Mouse (Mus musculus): ENCODE measurements at regions not wholly inside any gene's neighbourhood (a gene's known extent, or its start where the extent isn't known, plus 50 kb on each side); places are given as distances from the start of the nearest gene placed in this dataset.

GRCm38 (mm10) chr8:103506334-103506733 is 595.1 kb upstream of the Cdh5 start:
- no peak for DNase-seq

GRCm38 (mm10) chr8:103507068-103507467 is 594.4 kb upstream of the Cdh5 start:
- no peak for DNase-seq

GRCm38 (mm10) chr8:103520141-103520866 is 581.1 kb upstream of the Cdh5 start:
- DNase-seq, result no peak

- no peak for DNase-seq
These were observed 570.5 kb upstream of the Cdh5 start for GRCm38 (mm10) chr8:103530903-103531302.

- no peak for DNase-seq
These were observed 566.5 kb upstream of the Cdh5 start for GRCm38 (mm10) chr8:103534971-103535370.

- DNase-seq, result no peak
These were observed 564.6 kb upstream of the Cdh5 start for GRCm38 (mm10) chr8:103536856-103537255.

- DNase-seq, result no peak
These were observed 559.5 kb upstream of the Cdh5 start for GRCm38 (mm10) chr8:103541954-103542353.

GRCm38 (mm10) chr8:103551916-103552535 is 549.4 kb upstream of the Cdh5 start:
- no peak for DNase-seq

GRCm38 (mm10) chr8:103561606-103562005 is 539.8 kb upstream of the Cdh5 start:
- peak; percentile 9 to 31 for DNase-seq

GRCm38 (mm10) chr8:103570864-103571425 is 530.5 kb upstream of the Cdh5 start:
- no peak for DNase-seq

GRCm38 (mm10) chr8:103577147-103577546 is 524.3 kb upstream of the Cdh5 start:
- no peak for DNase-seq

- no peak for DNase-seq
These were observed 523.4 kb upstream of the Cdh5 start for GRCm38 (mm10) chr8:103578006-103578405.

GRCm38 (mm10) chr8:103608291-103608690 is 493.1 kb upstream of the Cdh5 start:
- no peak for DNase-seq

- peak in 1 of 2 experiments; percentile 30 for DNase-seq
These were observed 477.5 kb upstream of the Cdh5 start for GRCm38 (mm10) chr8:103623781-103624434.

GRCm38 (mm10) chr8:103625166-103625890 is 476.1 kb upstream of the Cdh5 start:
- DNase-seq, result peak in 1 of 2 experiments; percentile 11

GRCm38 (mm10) chr8:103626446-103626845 is 475.0 kb upstream of the Cdh5 start:
- DNase-seq, result no peak

GRCm38 (mm10) chr8:103632543-103632942 is 468.9 kb upstream of the Cdh5 start:
- DNase-seq, result no peak

GRCm38 (mm10) chr8:103634951-103635350 is 466.5 kb upstream of the Cdh5 start:
- no peak for DNase-seq

GRCm38 (mm10) chr8:103643621-103644020 is 457.8 kb upstream of the Cdh5 start:
- DNase-seq, result no peak

- DNase-seq, result peak; percentile 16 to 17
These were observed 457.3 kb upstream of the Cdh5 start for GRCm38 (mm10) chr8:103644106-103644505.

GRCm38 (mm10) chr8:103644845-103645244 is 456.6 kb upstream of the Cdh5 start:
- DNase-seq, result no peak

- no peak for DNase-seq
These were observed 436.6 kb upstream of the Cdh5 start for GRCm38 (mm10) chr8:103664796-103665195.

GRCm38 (mm10) chr8:103686233-103686632 is 415.2 kb upstream of the Cdh5 start:
- peak; percentile 13 to 18 for DNase-seq
